Mouse (Mus musculus): ENCODE data around the gene Dscaml1. TPM values are rescaled to one million over a fixed set of nuclear protein-coding genes. Genes with fewer than 3 reads are reported as not detected.
"Not testable (repeated sequence)": the region's sequence is repeated elsewhere in the genome, so short reads cannot be mapped to it uniquely, and the experiment has no call there.

Gene Dscaml1
- polyA plus RNA-seq, 1 experiment from 2014 or later = 0.06 TPM

DNA sequence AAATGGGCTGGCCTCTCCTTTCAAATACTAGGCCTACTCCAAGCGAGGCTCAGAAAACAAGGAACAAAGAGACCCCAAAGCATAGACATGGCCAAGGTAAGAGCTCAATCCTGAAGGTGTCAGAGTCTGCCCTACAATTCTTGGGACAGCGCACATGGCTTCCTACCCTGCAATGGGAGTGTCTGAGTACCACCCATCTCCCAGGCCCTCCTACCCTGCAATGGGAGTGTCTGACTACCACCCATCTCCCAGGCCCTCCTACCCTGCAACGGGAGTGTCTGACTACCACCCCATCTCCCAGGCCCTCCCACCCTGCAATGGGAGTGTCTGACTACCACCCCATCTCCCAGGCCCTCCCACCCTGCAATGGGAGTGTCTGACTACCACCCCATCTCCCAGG, 349.7 kb downstream of the Dscaml1 start:
- H3K36me3 ChIP-seq (ENCODE audit: control insufficient read depth, insufficient read depth, low read length) = peaks cover 42% of the 10 kb centered on the region
- WGBS = 73% methylated on average over 3 of the region's 3 CpGs

DNA sequence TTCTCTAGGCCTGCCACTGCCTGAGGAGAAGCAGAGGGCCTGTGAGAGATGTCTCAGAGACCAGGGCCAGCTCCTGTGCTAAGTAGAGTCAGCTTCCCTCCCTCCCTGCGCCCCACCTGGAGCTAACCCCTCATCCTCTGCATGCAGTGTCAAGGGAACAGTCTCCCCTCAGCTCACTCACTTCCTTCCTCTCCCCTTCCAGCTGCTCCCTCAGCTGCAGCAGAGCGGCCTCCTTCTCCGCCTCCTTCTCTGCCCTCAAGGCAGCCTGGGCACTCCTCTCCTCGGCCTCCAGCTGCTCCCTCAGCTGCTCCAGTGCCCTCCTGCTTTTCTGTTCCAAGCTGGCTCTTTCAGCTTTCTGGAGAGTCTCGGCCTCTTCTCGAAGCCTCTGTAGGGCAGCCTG, 352.8 kb downstream of the Dscaml1 start:
- peaks cover 31% of the 10 kb centered on the region for H3K36me3 ChIP-seq (ENCODE audit: control insufficient read depth, insufficient read depth, low read length)
- no peaks in the 10 kb centered on the region for H3K9me3 ChIP-seq (ENCODE audit: control insufficient read depth, low read depth, low read length)
- no peak overlapping the region for H3K9ac ChIP-seq (replicated peaks; ENCODE audit: low read depth, low read length)
- H3K4me1 ChIP-seq (ENCODE audit: control insufficient read depth, insufficient read depth, low read length) = no peaks in the 10 kb centered on the region
- WGBS = 72% methylated on average over 6 of the region's 6 CpGs
- no peak for ATAC-seq (ENCODE audit: insufficient number of reproducible peaks, insufficient read depth, low FRiP score, low read depth)
- H3K27ac ChIP-seq (ENCODE audit: low read length) = no peak overlapping the region
- H3K4me3 ChIP-seq (ENCODE audit: low read depth, low read length) = no peak overlapping the region
- no peak overlapping the region for H3K4me2 ChIP-seq (replicated peaks; ENCODE audit: low read depth, low read length)
- H3K27me3 ChIP-seq (ENCODE audit: control insufficient read depth, insufficient read depth, low read length) = no peaks in the 10 kb centered on the region

More for the DNA sequence above, 349.7 kb downstream of the Dscaml1 start:
- not testable (repeated sequence) for H3K9me3 ChIP-seq (ENCODE audit: control insufficient read depth, low read depth, low read length); H3K4me1 ChIP-seq (ENCODE audit: control insufficient read depth, insufficient read depth, low read length); H3K4me3 ChIP-seq (ENCODE audit: low read depth, low read length); H3K9ac ChIP-seq (replicated peaks; ENCODE audit: low read depth, low read length); H3K27me3 ChIP-seq (ENCODE audit: control insufficient read depth, insufficient read depth, low read length); ATAC-seq (ENCODE audit: insufficient number of reproducible peaks, insufficient read depth, low FRiP score, low read depth); H3K4me2 ChIP-seq (replicated peaks; ENCODE audit: low read depth, low read length); H3K27ac ChIP-seq (ENCODE audit: low read length)

DNA sequence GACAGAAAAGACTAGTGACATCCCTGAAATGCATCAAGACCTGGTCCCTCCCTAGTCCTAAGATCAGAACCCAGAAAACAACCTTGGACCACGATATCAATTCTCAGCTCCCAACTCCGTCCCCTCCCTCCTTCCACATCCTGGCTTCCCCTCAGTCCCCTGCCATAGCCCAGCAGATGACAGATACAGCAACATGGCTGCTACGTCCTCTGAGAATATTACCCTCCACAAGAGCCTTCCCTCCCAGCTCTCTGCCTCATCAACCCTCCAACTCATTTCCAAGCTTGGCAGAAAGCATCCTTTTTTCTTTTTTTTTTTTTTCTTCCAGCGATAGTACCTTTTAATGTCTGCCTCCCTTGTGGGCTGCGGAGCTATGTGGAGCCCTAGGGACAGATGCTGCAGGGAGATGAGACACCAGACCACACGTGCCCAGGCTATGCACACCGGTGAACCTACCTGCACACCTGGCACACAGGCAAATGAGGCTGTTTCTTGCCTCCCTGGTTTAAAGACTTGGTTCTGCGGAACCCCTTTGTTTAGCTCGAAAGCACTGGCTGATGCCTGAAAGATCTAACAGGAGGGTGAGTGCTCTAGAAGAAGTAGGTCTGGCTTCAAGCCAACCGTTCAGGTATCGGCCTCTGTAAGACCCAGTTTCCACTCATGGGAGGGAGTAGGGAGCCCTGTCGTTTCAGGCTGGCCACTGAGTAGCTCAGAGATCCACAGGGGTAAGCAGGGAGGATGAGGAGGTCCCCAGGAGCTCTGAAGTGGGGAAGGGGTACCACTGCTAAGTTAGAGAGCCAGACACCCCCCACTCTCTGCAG, 357.0 kb downstream of the Dscaml1 start:
- Histone ChIP-seq H3K9me3 (ENCODE audit: control insufficient read depth, low read depth, low read length) (no peaks in the 10 kb centered on the region), H3K36me3 (ENCODE audit: control insufficient read depth, insufficient read depth, low read length) (peaks cover 9% of the 10 kb centered on the region), H3K9ac (replicated peaks; ENCODE audit: low read depth, low read length) (no peak overlapping the region), H3K4me1 (ENCODE audit: control insufficient read depth, insufficient read depth, low read length) (peaks cover 3% of the 10 kb centered on the region; the same call in 1 of the 2 replicates), H3K27me3 (ENCODE audit: control insufficient read depth, insufficient read depth, low read length) (no peaks in the 10 kb centered on the region), H3K4me2 (replicated peaks; ENCODE audit: low read depth, low read length) (no peak overlapping the region), H3K27ac (ENCODE audit: low read length) (no peak overlapping the region), H3K4me3 (ENCODE audit: low read depth, low read length) (no peak overlapping the region)
- 83% methylated on average over 12 of the region's 12 CpGs for WGBS
- ATAC-seq (ENCODE audit: insufficient number of reproducible peaks, insufficient read depth, low FRiP score, low read depth) = no peak

DNA sequence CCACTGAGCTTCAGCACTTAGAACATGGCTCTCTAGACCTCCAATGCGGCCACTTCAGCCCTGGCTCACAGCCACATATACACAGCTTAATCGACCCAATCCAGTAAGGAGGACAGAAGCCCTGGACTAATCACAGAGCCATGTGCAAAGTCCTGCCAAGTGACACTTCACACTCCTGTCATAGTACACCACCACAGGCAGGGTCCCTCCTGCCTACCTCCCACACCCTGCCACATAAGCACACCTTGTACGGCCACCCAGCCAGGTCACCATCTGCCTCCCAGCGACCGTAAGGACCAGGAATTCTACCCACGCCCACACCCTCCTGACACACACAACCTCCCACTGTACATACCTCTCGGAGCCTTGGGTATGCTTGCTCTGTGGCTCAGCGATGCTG, 360.6 kb downstream of the Dscaml1 start:
- H3K27ac ChIP-seq (ENCODE audit: low read length) = no peak overlapping the region
- no peak overlapping the region for H3K9ac ChIP-seq (replicated peaks; ENCODE audit: low read depth, low read length)
- peaks cover 6% of the 10 kb centered on the region for H3K36me3 ChIP-seq (ENCODE audit: control insufficient read depth, insufficient read depth, low read length)
- no peaks in the 10 kb centered on the region for H3K27me3 ChIP-seq (ENCODE audit: control insufficient read depth, insufficient read depth, low read length)
- no peak overlapping the region for H3K4me3 ChIP-seq (ENCODE audit: low read depth, low read length)
- 75% methylated on average over 8 of the region's 8 CpGs for WGBS
- H3K4me2 ChIP-seq (replicated peaks; ENCODE audit: low read depth, low read length) = no peak overlapping the region
- peaks cover 3% of the 10 kb centered on the region; the same call in 1 of the 2 replicates for H3K4me1 ChIP-seq (ENCODE audit: control insufficient read depth, insufficient read depth, low read length)
- ATAC-seq (ENCODE audit: insufficient number of reproducible peaks, insufficient read depth, low FRiP score, low read depth) = no peak
- H3K9me3 ChIP-seq (ENCODE audit: control insufficient read depth, low read depth, low read length) = no peaks in the 10 kb centered on the region

DNA sequence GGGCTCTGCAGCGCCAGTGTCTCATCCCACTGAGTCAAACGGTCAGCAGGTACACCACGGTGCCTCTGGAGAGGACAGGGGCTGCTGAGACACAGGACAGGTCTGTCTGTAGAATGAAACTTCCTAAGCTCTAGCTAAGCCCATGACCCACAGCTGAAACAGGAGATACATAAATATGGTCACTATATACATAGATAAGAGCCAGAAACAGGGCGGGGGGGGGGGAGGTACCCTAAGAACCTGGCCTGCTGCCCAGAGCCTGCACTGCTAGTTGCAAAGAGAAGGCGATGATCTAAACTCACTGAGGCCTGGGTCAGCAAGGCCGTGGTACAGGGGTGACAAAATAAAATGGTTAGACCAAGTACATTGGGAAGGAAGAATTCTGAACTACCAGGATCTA, 361.1 kb downstream of the Dscaml1 start:
- H3K27ac ChIP-seq (ENCODE audit: low read length) = no peak overlapping the region
- no peak for ATAC-seq (ENCODE audit: insufficient number of reproducible peaks, insufficient read depth, low FRiP score, low read depth)
- H3K36me3 ChIP-seq (ENCODE audit: control insufficient read depth, insufficient read depth, low read length) = peaks cover 6% of the 10 kb centered on the region
- no peak overlapping the region for H3K4me2 ChIP-seq (replicated peaks; ENCODE audit: low read depth, low read length)
- H3K4me3 ChIP-seq (ENCODE audit: low read depth, low read length) = no peak overlapping the region
- 56% methylated on average over 6 of the region's 6 CpGs for WGBS
- no peaks in the 10 kb centered on the region for H3K27me3 ChIP-seq (ENCODE audit: control insufficient read depth, insufficient read depth, low read length)
- no peak overlapping the region for H3K9ac ChIP-seq (replicated peaks; ENCODE audit: low read depth, low read length)
- no peaks in the 10 kb centered on the region for H3K9me3 ChIP-seq (ENCODE audit: control insufficient read depth, low read depth, low read length)
- H3K4me1 ChIP-seq (ENCODE audit: control insufficient read depth, insufficient read depth, low read length) = peaks cover 3% of the 10 kb centered on the region; the same call in 1 of the 2 replicates

DNA sequence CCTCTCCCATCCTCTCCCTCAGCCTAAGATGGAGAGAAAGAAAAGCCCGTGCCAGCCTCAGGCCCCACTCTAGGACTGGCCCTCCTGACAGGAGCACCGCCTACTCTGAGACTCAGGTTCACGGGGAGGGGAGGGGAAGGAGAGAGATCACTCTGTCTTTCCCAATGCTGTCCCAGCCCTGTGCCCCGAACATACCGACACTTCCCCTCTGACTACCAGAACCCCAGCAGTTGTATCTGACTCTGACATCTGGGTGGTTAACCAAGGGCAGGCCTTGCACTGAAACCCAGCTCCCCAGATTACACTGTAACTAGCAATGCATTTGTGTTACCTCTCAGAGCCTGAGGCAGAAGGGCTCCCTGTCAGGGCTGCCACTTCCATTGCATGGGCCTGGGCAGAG, 362.0 kb downstream of the Dscaml1 start:
- 54% methylated on average over 5 of the region's 5 CpGs for WGBS
- H3K9ac ChIP-seq (replicated peaks; ENCODE audit: low read depth, low read length) = no peak overlapping the region
- H3K4me3 ChIP-seq (ENCODE audit: low read depth, low read length) = no peak overlapping the region
- H3K27me3 ChIP-seq (ENCODE audit: control insufficient read depth, insufficient read depth, low read length) = no peaks in the 10 kb centered on the region
- peaks cover 3% of the 10 kb centered on the region; the same call in 1 of the 2 replicates for H3K4me1 ChIP-seq (ENCODE audit: control insufficient read depth, insufficient read depth, low read length)
- ATAC-seq (ENCODE audit: insufficient number of reproducible peaks, insufficient read depth, low FRiP score, low read depth) = no peak
- no peak overlapping the region for H3K27ac ChIP-seq (ENCODE audit: low read length)
- H3K4me2 ChIP-seq (replicated peaks; ENCODE audit: low read depth, low read length) = no peak overlapping the region
- no peaks in the 10 kb centered on the region for H3K9me3 ChIP-seq (ENCODE audit: control insufficient read depth, low read depth, low read length)
- H3K36me3 ChIP-seq (ENCODE audit: control insufficient read depth, insufficient read depth, low read length) = peaks cover 6% of the 10 kb centered on the region

DNA sequence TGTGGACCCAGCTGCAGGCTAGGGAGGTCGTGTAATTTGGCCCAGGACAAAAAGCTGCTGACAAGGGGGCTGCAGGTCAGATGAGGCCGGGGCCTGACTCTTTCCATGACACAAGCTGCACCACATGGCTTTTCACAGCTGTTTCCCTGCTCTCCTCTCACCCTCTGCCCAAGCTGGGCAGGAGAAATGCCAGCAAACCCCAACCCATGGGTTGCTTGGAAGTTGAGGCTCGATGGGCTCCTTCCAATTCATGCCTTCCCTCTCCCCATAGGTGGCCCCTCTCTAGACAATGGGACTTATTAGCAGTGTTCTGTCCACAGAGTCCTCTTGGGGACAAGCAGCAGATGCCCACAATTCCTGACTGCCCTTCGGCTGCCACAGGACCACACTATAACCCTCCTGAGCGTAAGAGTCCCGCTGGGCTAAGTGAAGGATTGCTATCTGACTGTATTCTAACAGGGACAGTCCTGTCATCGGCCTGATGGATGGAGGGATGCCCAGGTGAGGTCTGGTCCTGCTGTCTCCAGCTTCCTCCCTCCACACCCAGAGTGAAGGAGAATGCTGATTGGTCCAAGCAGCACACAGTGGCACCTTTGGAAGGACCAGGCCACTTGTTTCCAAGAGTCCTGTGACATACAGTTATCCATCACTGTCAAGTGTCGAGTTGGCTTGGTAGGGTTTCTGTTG, 365.2 kb downstream of the Dscaml1 start:
- Histone ChIP-seq H3K27me3 (ENCODE audit: control insufficient read depth, insufficient read depth, low read length) (no peaks in the 10 kb centered on the region), H3K9me3 (ENCODE audit: control insufficient read depth, low read depth, low read length) (no peaks in the 10 kb centered on the region), H3K27ac (ENCODE audit: low read length) (no peak overlapping the region), H3K9ac (replicated peaks; ENCODE audit: low read depth, low read length) (no peak overlapping the region), H3K4me1 (ENCODE audit: control insufficient read depth, insufficient read depth, low read length) (peaks cover 3% of the 10 kb centered on the region; the same call in 1 of the 2 replicates), H3K36me3 (ENCODE audit: control insufficient read depth, insufficient read depth, low read length) (peaks cover 3% of the 10 kb centered on the region; the same call in 1 of the 2 replicates), H3K4me2 (replicated peaks; ENCODE audit: low read depth, low read length) (no peak overlapping the region), H3K4me3 (ENCODE audit: low read depth, low read length) (no peak overlapping the region)
- WGBS = 79% methylated on average over 8 of the region's 8 CpGs
- ATAC-seq (ENCODE audit: insufficient number of reproducible peaks, insufficient read depth, low FRiP score, low read depth) = no peak

DNA sequence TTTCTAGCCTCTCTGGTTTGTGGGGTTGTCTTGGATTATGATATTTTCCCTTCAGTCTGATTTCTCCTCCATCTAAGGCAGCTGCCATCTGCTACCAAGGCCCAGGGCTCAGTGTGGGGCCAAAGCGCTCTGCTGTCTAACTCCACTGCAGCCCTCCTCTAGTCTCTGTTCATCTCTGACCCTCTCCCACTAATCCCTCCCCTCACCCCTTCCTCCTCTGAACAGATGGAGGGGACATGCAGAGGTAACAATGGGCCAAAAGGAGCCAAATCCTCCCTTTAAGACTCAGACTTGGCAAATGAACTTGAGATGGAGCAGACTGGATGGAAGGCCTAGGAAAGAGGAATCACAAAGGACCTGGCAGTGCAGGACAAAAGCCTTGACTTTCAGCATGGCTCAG, 365.8 kb downstream of the Dscaml1 start:
- 92% methylated on average over 1 of the region's 1 CpGs for WGBS
- H3K4me3 ChIP-seq (ENCODE audit: low read depth, low read length) = no peak overlapping the region
- H3K27me3 ChIP-seq (ENCODE audit: control insufficient read depth, insufficient read depth, low read length) = no peaks in the 10 kb centered on the region
- peaks cover 3% of the 10 kb centered on the region; the same call in 1 of the 2 replicates for H3K36me3 ChIP-seq (ENCODE audit: control insufficient read depth, insufficient read depth, low read length)
- H3K4me1 ChIP-seq (ENCODE audit: control insufficient read depth, insufficient read depth, low read length) = peaks cover 3% of the 10 kb centered on the region; the same call in 1 of the 2 replicates
- no peak overlapping the region for H3K4me2 ChIP-seq (replicated peaks; ENCODE audit: low read depth, low read length)
- H3K27ac ChIP-seq (ENCODE audit: low read length) = no peak overlapping the region
- no peaks in the 10 kb centered on the region for H3K9me3 ChIP-seq (ENCODE audit: control insufficient read depth, low read depth, low read length)
- H3K9ac ChIP-seq (replicated peaks; ENCODE audit: low read depth, low read length) = no peak overlapping the region
- ATAC-seq (ENCODE audit: insufficient number of reproducible peaks, insufficient read depth, low FRiP score, low read depth) = no peak

All from stomach, embryonic 14.5 days (tissue).